Mouse (Mus musculus): ENCODE measurements around the gene Fgfr2. TPM values are rescaled to one million over a fixed set of nuclear protein-coding genes. Genes with fewer than 3 reads are reported as not detected.
"Not testable (repeated sequence)": the region's sequence is repeated elsewhere in the genome, so short reads cannot be mapped to it uniquely, and the experiment has no call there.

Fgfr2 gene
- polyA plus RNA-seq, 1 experiment from 2014 or later, result 93.6 TPM

DNA sequence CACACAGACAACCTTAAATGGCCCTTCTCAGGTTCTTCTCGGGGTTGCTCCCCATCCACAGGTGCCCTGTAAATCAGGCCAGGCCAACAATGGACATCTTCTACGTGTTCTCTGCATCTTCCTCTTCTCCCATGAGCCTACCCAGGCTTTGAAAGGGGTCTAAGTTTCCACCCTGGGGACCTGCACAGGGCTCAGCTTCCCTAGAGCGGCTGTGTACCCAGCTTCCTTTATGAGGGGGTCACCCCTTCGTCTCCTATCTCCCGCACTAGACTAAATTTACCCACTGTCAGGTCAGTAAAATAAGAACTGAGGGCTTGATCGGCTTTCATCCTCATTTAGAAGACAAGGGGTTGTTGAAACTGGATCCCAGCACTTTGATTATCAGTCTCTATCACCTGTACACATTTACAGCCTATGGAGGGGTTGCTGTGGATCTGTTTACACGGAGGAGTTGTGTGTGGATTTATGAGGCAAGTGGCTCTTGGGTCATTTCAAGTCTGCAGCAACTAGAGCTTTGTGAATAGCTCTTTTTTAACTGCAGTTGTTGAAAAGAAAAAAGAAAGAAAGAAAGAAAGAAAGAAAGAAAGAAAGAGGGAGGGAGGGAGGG, 2969.7 kb downstream of the Fgfr2 start:
- Histone ChIP-seq H3K36me3 (ENCODE audit: control insufficient read depth, insufficient read depth, low read length) (no peaks in the 10 kb centered on the region), H3K4me2 (ENCODE audit: low read depth, low read length, severe bottlenecking) (no peak overlapping the region), H3K4me3 (ENCODE audit: low read depth, low read length) (no peak overlapping the region), H3K9me3 (ENCODE audit: control insufficient read depth, low read length) (no peaks in the 10 kb centered on the region), H3K9ac (ENCODE audit: low read length) (no peak overlapping the region), H3K27me3 (ENCODE audit: control insufficient read depth, insufficient read depth, low read length) (no peaks in the 10 kb centered on the region), H3K4me1 (replicated peaks; ENCODE audit: control insufficient read depth, insufficient read depth, low read length) (no peaks in the 10 kb centered on the region), H3K27ac (ENCODE audit: low read depth, low read length) (no peak overlapping the region)
- no peak for ATAC-seq (replicated peaks; ENCODE audit: low FRiP score)
- no peak for DNase-seq (ENCODE audit: low spot score)
- 83% methylated on average over 7 of the region's 7 CpGs for WGBS

DNA sequence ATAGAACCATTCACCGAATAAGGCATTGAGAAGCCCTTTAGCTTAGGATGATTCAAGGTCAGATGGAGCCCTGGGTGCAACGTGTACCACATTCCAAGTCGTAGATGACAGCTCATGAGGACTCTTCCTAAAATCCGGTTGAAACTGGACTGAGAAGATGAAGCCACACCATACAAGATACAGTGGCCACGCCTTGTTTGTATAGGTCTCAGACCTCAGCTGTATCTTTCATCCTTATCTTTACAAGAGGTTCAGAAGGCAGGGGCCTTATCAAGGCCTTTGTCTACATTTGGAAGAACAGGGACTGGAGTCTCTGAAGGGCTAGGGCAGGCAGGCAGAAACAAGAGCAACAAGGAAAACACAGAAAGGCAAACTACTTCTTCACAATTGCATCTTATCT, 2974.2 kb downstream of the Fgfr2 start:
- Histone ChIP-seq H3K27ac (ENCODE audit: low read depth, low read length) (no peak overlapping the region), H3K4me3 (ENCODE audit: low read depth, low read length) (no peak overlapping the region), H3K9me3 (ENCODE audit: control insufficient read depth, low read length) (no peaks in the 10 kb centered on the region), H3K4me1 (replicated peaks; ENCODE audit: control insufficient read depth, insufficient read depth, low read length) (no peaks in the 10 kb centered on the region), H3K9ac (ENCODE audit: low read length) (no peak overlapping the region), H3K27me3 (ENCODE audit: control insufficient read depth, insufficient read depth, low read length) (no peaks in the 10 kb centered on the region), H3K36me3 (ENCODE audit: control insufficient read depth, insufficient read depth, low read length) (no peaks in the 10 kb centered on the region), H3K4me2 (ENCODE audit: low read depth, low read length, severe bottlenecking) (no peak overlapping the region)
- DNase-seq (ENCODE audit: low spot score), result peak; percentile 11
- WGBS, result 93% methylated on average over 5 of the region's 5 CpGs
- no peak for ATAC-seq (replicated peaks; ENCODE audit: low FRiP score)

DNA sequence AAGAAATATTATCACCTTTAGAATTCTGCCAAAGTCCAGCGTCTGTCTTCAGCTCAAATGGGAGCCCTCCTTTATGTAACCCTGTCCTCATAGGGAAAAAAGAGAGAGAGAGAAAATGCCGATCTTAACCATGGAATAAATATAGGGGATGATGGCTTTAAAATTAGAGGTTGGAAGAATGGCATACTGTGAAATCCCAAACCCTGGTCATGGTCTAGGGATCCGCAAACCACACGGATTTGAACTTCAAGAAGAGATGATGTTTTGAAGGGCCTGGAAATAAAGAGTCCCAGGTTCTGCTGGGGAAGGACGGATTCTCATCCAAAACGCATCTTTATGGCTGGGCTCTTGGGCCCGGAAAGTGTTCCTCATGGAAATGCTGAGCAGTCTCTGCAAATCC, 2975.9 kb downstream of the Fgfr2 start:
- WGBS, result 85% methylated on average over 7 of the region's 7 CpGs
- no peak overlapping the region for H3K9ac ChIP-seq (ENCODE audit: low read length)
- no peaks in the 10 kb centered on the region for H3K27me3 ChIP-seq (ENCODE audit: control insufficient read depth, insufficient read depth, low read length)
- no peak overlapping the region for H3K4me3 ChIP-seq (ENCODE audit: low read depth, low read length)
- H3K27ac ChIP-seq (ENCODE audit: low read depth, low read length), result no peak overlapping the region
- no peaks in the 10 kb centered on the region for H3K9me3 ChIP-seq (ENCODE audit: control insufficient read depth, low read length)
- DNase-seq (ENCODE audit: low spot score), result no peak
- no peak for ATAC-seq (replicated peaks; ENCODE audit: low FRiP score)
- no peak overlapping the region for H3K4me2 ChIP-seq (ENCODE audit: low read depth, low read length, severe bottlenecking)
- no peaks in the 10 kb centered on the region for H3K36me3 ChIP-seq (ENCODE audit: control insufficient read depth, insufficient read depth, low read length)
- no peaks in the 10 kb centered on the region for H3K4me1 ChIP-seq (replicated peaks; ENCODE audit: control insufficient read depth, insufficient read depth, low read length)

DNA sequence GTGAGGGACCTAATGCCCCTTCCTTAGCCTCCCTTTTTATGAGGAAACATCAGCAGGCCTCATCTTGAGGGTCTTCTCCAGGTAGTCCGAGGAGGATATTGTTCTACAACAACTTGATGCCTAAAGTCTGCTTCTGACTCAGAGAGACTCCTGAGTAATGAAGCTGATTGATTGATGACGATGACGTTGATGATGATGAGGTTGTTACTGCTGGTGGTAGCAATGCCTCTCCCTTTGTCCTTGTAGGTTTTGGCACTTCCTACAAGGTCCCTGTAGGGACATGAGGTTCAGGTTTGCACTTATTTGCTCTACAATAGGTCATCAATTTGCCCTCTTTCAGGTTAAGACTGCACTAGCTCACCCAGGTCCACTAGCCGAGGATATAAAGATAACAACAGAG, 2977.9 kb downstream of the Fgfr2 start:
- no peaks in the 10 kb centered on the region for H3K36me3 ChIP-seq (ENCODE audit: control insufficient read depth, insufficient read depth, low read length)
- no peak overlapping the region for H3K9ac ChIP-seq (ENCODE audit: low read length)
- ATAC-seq (replicated peaks; ENCODE audit: low FRiP score), result no peak
- no peaks in the 10 kb centered on the region for H3K9me3 ChIP-seq (ENCODE audit: control insufficient read depth, low read length)
- WGBS, result 84% methylated on average over 4 of the region's 4 CpGs
- no peak overlapping the region for H3K4me3 ChIP-seq (ENCODE audit: low read depth, low read length)
- no peak overlapping the region for H3K4me2 ChIP-seq (ENCODE audit: low read depth, low read length, severe bottlenecking)
- no peak overlapping the region for H3K27ac ChIP-seq (ENCODE audit: low read depth, low read length)
- H3K27me3 ChIP-seq (ENCODE audit: control insufficient read depth, insufficient read depth, low read length), result no peaks in the 10 kb centered on the region
- no peaks in the 10 kb centered on the region for H3K4me1 ChIP-seq (replicated peaks; ENCODE audit: control insufficient read depth, insufficient read depth, low read length)
- DNase-seq (ENCODE audit: low spot score), result no peak

DNA sequence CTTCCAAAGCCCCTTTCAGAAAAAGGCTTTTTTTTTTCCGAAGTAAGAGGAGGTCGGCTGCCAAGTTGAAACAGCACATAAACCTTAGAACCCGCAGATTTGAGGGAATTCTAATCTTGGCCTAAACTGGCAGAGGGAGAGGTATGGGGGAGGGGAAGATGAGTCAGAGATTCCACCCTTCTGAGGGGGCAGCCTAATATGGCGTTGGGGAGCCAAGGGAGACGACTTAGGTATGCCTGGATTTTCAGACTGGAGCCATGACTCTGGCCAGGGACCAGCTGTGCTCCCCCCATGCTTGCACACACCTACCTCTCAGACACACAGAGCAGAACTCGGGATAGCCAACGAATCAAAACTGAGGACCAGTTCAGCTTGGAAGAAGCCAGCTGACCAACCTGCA, 2979.8 kb downstream of the Fgfr2 start:
- Histone ChIP-seq H3K27me3 (ENCODE audit: control insufficient read depth, insufficient read depth, low read length) (no peaks in the 10 kb centered on the region), H3K4me1 (replicated peaks; ENCODE audit: control insufficient read depth, insufficient read depth, low read length) (no peaks in the 10 kb centered on the region), H3K27ac (ENCODE audit: low read depth, low read length) (no peak overlapping the region), H3K9me3 (ENCODE audit: control insufficient read depth, low read length) (no peaks in the 10 kb centered on the region), H3K36me3 (ENCODE audit: control insufficient read depth, insufficient read depth, low read length) (no peaks in the 10 kb centered on the region), H3K4me2 (ENCODE audit: low read depth, low read length, severe bottlenecking) (no peak overlapping the region), H3K9ac (ENCODE audit: low read length) (no peak overlapping the region), H3K4me3 (ENCODE audit: low read depth, low read length) (no peak overlapping the region)
- 76% methylated on average over 7 of the region's 7 CpGs for WGBS
- ATAC-seq (replicated peaks; ENCODE audit: low FRiP score) (no peak), DNase-seq (ENCODE audit: low spot score) (no peak)

DNA sequence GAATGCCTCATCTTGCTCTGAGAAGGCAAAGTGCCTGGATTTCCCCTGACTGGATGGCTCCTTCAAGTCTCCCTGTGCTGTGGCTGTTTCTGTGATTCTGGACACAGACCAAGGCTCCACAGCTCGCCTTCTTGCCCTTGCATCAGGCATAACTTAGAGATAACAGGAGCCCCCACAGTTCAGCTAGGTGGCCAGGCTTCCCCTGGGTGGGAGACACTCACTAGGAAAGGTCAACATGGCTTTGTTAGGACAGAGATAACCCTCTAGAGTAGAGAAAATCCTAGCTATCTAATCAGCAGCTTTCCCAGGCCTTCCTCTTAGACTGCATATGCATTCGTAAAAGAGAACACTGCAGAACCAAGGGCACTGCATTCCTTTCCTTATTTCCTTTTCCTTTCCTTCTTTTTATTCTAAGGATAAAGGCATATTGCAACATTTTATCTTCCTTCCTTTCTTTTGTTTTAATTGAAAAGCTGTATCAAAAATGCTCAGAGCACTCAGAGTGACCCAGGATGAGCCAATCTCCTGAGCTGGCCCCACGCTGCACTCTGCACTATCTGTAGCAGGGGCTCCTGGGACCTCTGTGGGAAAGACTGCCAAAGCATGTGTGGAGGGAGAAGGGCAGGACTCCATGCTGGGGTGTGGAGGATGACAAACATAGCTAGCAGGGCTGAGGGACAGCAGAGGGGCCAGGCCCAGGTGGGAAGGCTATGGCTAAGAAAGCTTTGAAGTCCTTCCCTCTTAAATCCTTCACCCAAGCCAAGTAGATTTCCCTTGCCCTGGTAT, 2981.9 kb downstream of the Fgfr2 start:
- no peak overlapping the region for H3K4me3 ChIP-seq (ENCODE audit: low read depth, low read length)
- 79% methylated on average over 3 of the region's 3 CpGs for WGBS

DNA sequence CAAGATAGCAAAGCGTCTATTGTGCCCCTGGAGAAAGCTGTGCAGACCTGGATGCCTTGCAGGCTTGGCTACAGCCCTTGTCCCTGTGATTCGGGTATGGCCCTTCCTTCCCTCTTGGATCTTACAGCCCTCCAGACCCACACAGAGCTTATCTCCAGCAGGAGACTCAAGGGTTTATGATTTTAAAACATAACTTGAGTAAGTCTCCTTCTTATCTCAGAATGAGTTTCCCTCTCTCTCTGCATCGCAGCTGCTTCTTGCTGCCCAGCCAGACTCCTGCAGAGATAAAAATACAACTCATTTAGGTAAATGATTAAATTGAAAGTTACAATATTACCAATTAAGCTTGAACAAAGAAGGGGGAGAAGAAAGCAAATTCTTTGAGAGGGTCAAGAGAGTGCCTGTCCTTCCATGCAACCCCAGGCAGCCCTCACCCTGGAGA, 2988.2 kb downstream of the Fgfr2 start:
- H3K4me3 ChIP-seq (ENCODE audit: low read depth, low read length), result no peak overlapping the region
- no peaks in the 10 kb centered on the region for H3K9me3 ChIP-seq (ENCODE audit: control insufficient read depth, low read length)
- no peak for ATAC-seq (replicated peaks; ENCODE audit: low FRiP score)
- H3K9ac ChIP-seq (ENCODE audit: low read length), result no peak overlapping the region
- no peak for DNase-seq (ENCODE audit: low spot score)
- H3K4me1 ChIP-seq (replicated peaks; ENCODE audit: control insufficient read depth, insufficient read depth, low read length), result no peaks in the 10 kb centered on the region
- WGBS, result 71% methylated on average over 3 of the region's 3 CpGs
- no peak overlapping the region for H3K4me2 ChIP-seq (ENCODE audit: low read depth, low read length, severe bottlenecking)
- no peaks in the 10 kb centered on the region for H3K27me3 ChIP-seq (ENCODE audit: control insufficient read depth, insufficient read depth, low read length)
- H3K36me3 ChIP-seq (ENCODE audit: control insufficient read depth, insufficient read depth, low read length), result no peaks in the 10 kb centered on the region
- H3K27ac ChIP-seq (ENCODE audit: low read depth, low read length), result no peak overlapping the region

More for the DNA sequence above, 2981.9 kb downstream of the Fgfr2 start:
- Histone ChIP-seq H3K36me3 (ENCODE audit: control insufficient read depth, insufficient read depth, low read length) (no peaks in the 10 kb centered on the region), H3K27me3 (ENCODE audit: control insufficient read depth, insufficient read depth, low read length) (no peaks in the 10 kb centered on the region), H3K9me3 (ENCODE audit: control insufficient read depth, low read length) (no peaks in the 10 kb centered on the region), H3K9ac (ENCODE audit: low read length) (no peak overlapping the region), H3K27ac (ENCODE audit: low read depth, low read length) (no peak overlapping the region), H3K4me2 (ENCODE audit: low read depth, low read length, severe bottlenecking) (no peak overlapping the region), H3K4me1 (replicated peaks; ENCODE audit: control insufficient read depth, insufficient read depth, low read length) (no peaks in the 10 kb centered on the region)
- DNase-seq (ENCODE audit: low spot score) (no peak), ATAC-seq (replicated peaks; ENCODE audit: low FRiP score) (no peak)

DNA sequence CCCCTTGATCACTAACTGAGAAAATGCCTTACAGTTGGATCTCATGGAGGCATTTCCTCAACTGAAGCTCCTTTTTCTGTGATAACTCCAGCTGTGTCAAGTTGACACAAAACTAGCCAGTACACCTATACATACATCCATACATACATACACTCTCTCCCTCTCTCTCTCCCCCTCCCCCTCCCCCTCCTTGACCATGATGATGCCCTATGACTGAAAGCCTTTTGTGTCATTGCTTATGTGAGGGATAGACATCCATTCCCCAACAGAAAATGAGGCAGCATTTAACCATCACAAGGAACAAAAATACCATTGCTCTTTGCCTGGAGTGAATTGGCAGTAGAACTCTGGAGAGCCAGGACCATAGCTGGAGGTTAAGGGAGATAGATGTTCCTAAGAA, 2988.7 kb downstream of the Fgfr2 start:
- H3K36me3 ChIP-seq (ENCODE audit: control insufficient read depth, insufficient read depth, low read length); H3K9me3 ChIP-seq (ENCODE audit: control insufficient read depth, low read length); H3K4me1 ChIP-seq (replicated peaks; ENCODE audit: control insufficient read depth, insufficient read depth, low read length); H3K27ac ChIP-seq (ENCODE audit: low read depth, low read length); ATAC-seq (replicated peaks; ENCODE audit: low FRiP score); DNase-seq (ENCODE audit: low spot score); H3K9ac ChIP-seq (ENCODE audit: low read length); H3K4me3 ChIP-seq (ENCODE audit: low read depth, low read length); H3K4me2 ChIP-seq (ENCODE audit: low read depth, low read length, severe bottlenecking); H3K27me3 ChIP-seq (ENCODE audit: control insufficient read depth, insufficient read depth, low read length): not testable (repeated sequence)

DNA sequence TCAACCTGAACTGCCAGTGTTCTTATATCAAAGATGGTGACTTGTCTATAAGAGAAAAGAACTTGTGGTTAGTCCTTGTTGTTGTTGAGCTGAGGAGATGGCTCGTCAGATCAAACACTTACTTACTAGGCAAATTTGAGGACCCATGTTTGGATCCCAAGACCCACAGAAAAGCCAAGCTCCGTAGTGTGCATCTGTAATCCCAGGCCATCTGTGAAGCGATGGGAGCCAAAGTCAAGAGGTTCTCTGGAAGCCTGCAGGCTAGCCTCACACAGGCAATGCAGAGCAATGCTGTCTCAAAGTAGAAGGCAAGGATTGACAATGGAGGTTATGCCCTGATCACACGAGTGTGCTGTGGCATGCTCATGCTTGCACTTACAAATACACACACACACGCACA, 2992.9 kb downstream of the Fgfr2 start:
- Histone ChIP-seq H3K9ac (ENCODE audit: low read length) (no peak overlapping the region), H3K27ac (ENCODE audit: low read depth, low read length) (no peak overlapping the region), H3K27me3 (ENCODE audit: control insufficient read depth, insufficient read depth, low read length) (no peaks in the 10 kb centered on the region), H3K4me3 (ENCODE audit: low read depth, low read length) (no peak overlapping the region), H3K36me3 (ENCODE audit: control insufficient read depth, insufficient read depth, low read length) (no peaks in the 10 kb centered on the region), H3K9me3 (ENCODE audit: control insufficient read depth, low read length) (no peaks in the 10 kb centered on the region), H3K4me2 (ENCODE audit: low read depth, low read length, severe bottlenecking) (no peak overlapping the region), H3K4me1 (replicated peaks; ENCODE audit: control insufficient read depth, insufficient read depth, low read length) (no peaks in the 10 kb centered on the region; the same call in 1 of the 2 replicates)
- ATAC-seq (replicated peaks; ENCODE audit: low FRiP score) (no peak), DNase-seq (ENCODE audit: low spot score) (no peak)
- 92% methylated on average over 5 of the region's 5 CpGs for WGBS
